In genomic region chr13:43524491-43525362, GRCm38 (mm10) we compare ENCODE assay signal across 8 mouse cellular contexts. TPM values are rescaled to one million over a fixed set of nuclear protein-coding genes. Genes with fewer than 3 reads are reported as not detected.
DNase-seq lines count a peak whose midpoint lies in the region; ATAC-seq and TF ChIP-seq lines count a peak whose summit lies in the region.

No protein-coding gene starts in this region.

- WGBS in liver, embryonic 11.5 days = 56% methylated on average over 16 of the region's 16 CpGs
- 60% methylated on average over 16 of the region's 16 CpGs for WGBS in heart, embryonic 10.5 days
- WGBS in stomach, postnatal 0 days = 19% methylated on average over 16 of the region's 16 CpGs

- no peaks in the 10 kb centered on the region for H3K27me3 ChIP-seq in liver, embryonic 11.5 days (replicated peaks; ENCODE audit: control insufficient read depth, insufficient read depth, low read length)
- H3K27me3 ChIP-seq in heart, embryonic 10.5 days (ENCODE audit: insufficient read depth, poor library complexity, severe bottlenecking) = no peaks in the 10 kb centered on the region
- no peaks in the 10 kb centered on the region for H3K27me3 ChIP-seq in stomach, postnatal 0 days (ENCODE audit: control insufficient read depth, insufficient read depth, low read length)

- H3K4me2 ChIP-seq in liver, embryonic 11.5 days = no peak overlapping the region
- peak overlapping the region; percentile 31 for H3K4me2 ChIP-seq in stomach, postnatal 0 days (replicated peaks; ENCODE audit: low read depth)

- peaks cover 8% of the 10 kb centered on the region for H3K4me1 ChIP-seq in liver, embryonic 11.5 days (replicated peaks; ENCODE audit: control insufficient read depth, insufficient read depth, low read length)
- peaks cover 40% of the 10 kb centered on the region for H3K4me1 ChIP-seq in heart, embryonic 10.5 days
- peaks cover 7% of the 10 kb centered on the region for H3K4me1 ChIP-seq in stomach, postnatal 0 days (replicated peaks; ENCODE audit: control insufficient read depth, insufficient read depth)

- peak; percentile 23 for DNase-seq in liver
- DNase-seq in liver, embryonic 11.5 days (ENCODE audit: low spot score) = no peak
- peak; percentile 84 for DNase-seq in brain, embryonic 14.5 days (ENCODE audit: low read depth)
- no peak for DNase-seq in heart, embryonic 10.5 days (ENCODE audit: low spot score)
- DNase-seq in kidney, postnatal 10 days = peak; percentile 53
- peak; percentile 70 to 84 for DNase-seq in lung, postnatal 4 days
- peak; percentile 62 for DNase-seq in stomach, postnatal 0 days (ENCODE audit: low spot score)
- no peak for DNase-seq in thymus, postnatal 36 days

- peak; percentile 46 for TF ChIP-seq EP300 in stomach, postnatal 0 days (optimal IDR thresholded peaks at IDR 0.05)

- TF ChIP-seq POLR2A in brain, embryonic 14.5 days (IDR thresholded peaks at IDR 0.05; ENCODE audit: borderline replicate concordance, extremely low read depth, insufficient read depth, insufficient read length, poor library complexity, severe bottlenecking) = no peak

- H3K9ac ChIP-seq in liver, embryonic 11.5 days (ENCODE audit: low read depth, low read length) = no peak overlapping the region
- H3K9ac ChIP-seq in stomach, postnatal 0 days (ENCODE audit: low read length) = no peak overlapping the region

- H3K9me3 ChIP-seq in liver, embryonic 11.5 days (ENCODE audit: control insufficient read depth, low read length) = no peaks in the 10 kb centered on the region
- no peaks in the 10 kb centered on the region for H3K9me3 ChIP-seq in heart, embryonic 10.5 days
- no peaks in the 10 kb centered on the region for H3K9me3 ChIP-seq in stomach, postnatal 0 days (ENCODE audit: control insufficient read depth, low read length)

- H3K4me3 ChIP-seq in liver, embryonic 11.5 days (ENCODE audit: low read depth, low read length) = no peak overlapping the region
- no peak overlapping the region for H3K4me3 ChIP-seq in heart, embryonic 10.5 days
- H3K4me3 ChIP-seq in stomach, postnatal 0 days (ENCODE audit: low read depth, low read length) = no peak overlapping the region

- ATAC-seq in liver, embryonic 11.5 days (replicated peaks; ENCODE audit: low FRiP score) = no peak
- peak; percentile 91 for ATAC-seq in stomach, postnatal 0 days (ENCODE audit: low FRiP score, low TSS enrichment)

- no peak overlapping the region for H3K27ac ChIP-seq in liver, embryonic 11.5 days (ENCODE audit: low read depth, low read length)
- H3K27ac ChIP-seq in heart, embryonic 10.5 days = peak overlapping the region; percentile 75
- H3K27ac ChIP-seq in stomach, postnatal 0 days (replicated peaks) = peak overlapping the region; percentile 89

- no peak for TF ChIP-seq CTCF in brain, embryonic 14.5 days (IDR thresholded peaks at IDR 0.05; ENCODE audit: borderline replicate concordance, extremely low read depth, insufficient read depth, insufficient read length)
- TF ChIP-seq CTCF in stomach, postnatal 0 days (IDR thresholded peaks at IDR 0.05; ENCODE audit: low read depth) = peak; percentile 41; the same call in 1 of the 2 replicates

- H3K36me3 ChIP-seq in liver, embryonic 11.5 days (ENCODE audit: control insufficient read depth, insufficient read depth, low read length) = no peaks in the 10 kb centered on the region
- H3K36me3 ChIP-seq in heart, embryonic 10.5 days = no peaks in the 10 kb centered on the region
- no peaks in the 10 kb centered on the region for H3K36me3 ChIP-seq in stomach, postnatal 0 days (ENCODE audit: control insufficient read depth, insufficient read depth, low read length)

RNA-seq across cellular contexts. Expression of gene Mcur1, which starts 35.3 kb away (rescaled TPM):
- 12.0 and 12.7 TPM in 2 replicates for polyA plus RNA-seq in liver, embryonic 11.5 days (2014; fragmentation: Nextera tagmentation; extraction: Ambion mirVana)
- 9.2 and 10.0 TPM in 2 replicates for polyA plus RNA-seq in brain, embryonic 14.5 days (2012; rRNA removed)
- polyA plus RNA-seq in heart, embryonic 10.5 days (2016; fragmentation: Nextera tagmentation; extraction: Ambion mirVana) = 13.6 and 15.2 TPM in 2 replicates
- 15.6 and 18.5 TPM in 2 replicates for polyA plus RNA-seq in stomach, postnatal 0 days (2015; fragmentation: Nextera tagmentation; extraction: Ambion mirVana)

RNA-seq across cellular contexts. Expression of gene Ranbp9, which starts 43.6 kb away (rescaled TPM):
- polyA plus RNA-seq in liver, embryonic 11.5 days (2014; fragmentation: Nextera tagmentation; extraction: Ambion mirVana) = 6.3 and 7.1 TPM in 2 replicates
- 42.6 and 49.5 TPM in 2 replicates for polyA plus RNA-seq in brain, embryonic 14.5 days (2012; rRNA removed)
- polyA plus RNA-seq in heart, embryonic 10.5 days (2016; fragmentation: Nextera tagmentation; extraction: Ambion mirVana) = 6.8 and 11.6 TPM in 2 replicates
- 7.1 and 7.9 TPM in 2 replicates for polyA plus RNA-seq in stomach, postnatal 0 days (2015; fragmentation: Nextera tagmentation; extraction: Ambion mirVana)

Comparison
In these comparisons a context has a peak if more than half of its experiments do, and no peak if none do; other contexts are left out.
1. DNase-seq: peak in liver (single experiment), brain, embryonic 14.5 days (single experiment), kidney, postnatal 10 days (single experiment), lung, postnatal 4 days (2 of 2) and stomach, postnatal 0 days (single experiment); none in liver, embryonic 11.5 days (single experiment), heart, embryonic 10.5 days (single experiment) and thymus, postnatal 36 days (0 of 2).